Mouse (Mus musculus) E14TG2a.4 (cell line): ENCODE measurements around the gene Nceh1.

Experiments used
- CTCF ChIP-seq: conservative IDR thresholded peaks from 2 replicates; pipeline ENCODE4 v1.5.1; 2014; ENCODE audit warnings: low read length
- NANOG ChIP-seq: IDR thresholded peaks from 2 replicates; pipeline ENCODE4 v1.6.1; 2014; ENCODE audit warnings: borderline replicate concordance, low read length, mixed read lengths
- POU5F1 ChIP-seq: IDR thresholded peaks from 2 replicates; pipeline ENCODE4 v1.6.1; 2014; ENCODE audit warnings: low read length, borderline replicate concordance

- TF ChIP-seq CTCF (no peak), NANOG (no peak), POU5F1 (no peak)
Observed at GRCm38 (mm10) chr3:27317288-27318024, 134.7 kb downstream of the Nceh1 start.
